Mouse (Mus musculus) heart, postnatal 10 days (tissue): Measurements from ENCODE around the gene Mcrs1. TPM values are rescaled to one million over a fixed set of nuclear protein-coding genes. Genes with fewer than 3 reads are reported as not detected.
"Not testable (repeated sequence)": the region's sequence is repeated elsewhere in the genome, so short reads cannot be mapped to it uniquely, and the experiment has no call there.

Experiments
- DNase-seq, 2 experiments: peaks; one replicate each; pipeline ENCODE4 v3.0.0; 2021
- intact Hi-C: fragments of 180-260 bp; cut with DNase I; formaldehyde crosslinking; loops from one replicate; pipeline ENCODE4 v1.15.1; 2025
- total RNA-seq, 2 experiments: library from RNA; stranded (reverse); gene quantifications; 2 replicates each; pipeline ENCODE4 v1.2.3; 2021

Gene Mcrs1
- total RNA-seq: 10 to 100 TPM; 73.3 to 75.3 TPM

- intact Hi-C loops: no loop called here
- peak; percentile 99 for DNase-seq
These were observed at the start of gene Mcrs1 for GRCm38 (mm10) chr15:99251626-99252380. TSS of gene Mcrs1 (minus strand) at chr15:99251961.

GRCm38 (mm10) chr15:99296213-99296612, 44.5 kb upstream of the Mcrs1 start:
- intact Hi-C loops: no loop called here
- DNase-seq: no peak

GRCm38 (mm10) chr15:99295484-99295981, 43.8 kb upstream of the Mcrs1 start, which contains the start of gene Fam186b:
TSS of gene Fam186b (minus strand) at chr15:99295888.
- peak; percentile 45 to 62 for DNase-seq
- intact Hi-C loops: no loop called here

- peak; percentile 96 to 97 for DNase-seq
- intact Hi-C loops: no loop called here
These were observed 43.1 kb upstream of the Mcrs1 start, which contains the start of gene Prpf40b for GRCm38 (mm10) chr15:99294813-99295374. TSS of gene Prpf40b (plus strand) at chr15:99295087.

GRCm38 (mm10) chr15:99294287-99294686, 42.5 kb upstream of the Mcrs1 start:
- intact Hi-C loops: no loop called here

GRCm38 (mm10) chr15:99290586-99290985, 38.8 kb upstream of the Mcrs1 start:
- DNase-seq: no peak
- intact Hi-C loops: no loop called here

More at GRCm38 (mm10) chr15:99294287-99294686, 42.5 kb upstream of the Mcrs1 start:
- DNase-seq: no peak

GRCm38 (mm10) chr15:99285189-99285535, 33.4 kb upstream of the Mcrs1 start:
- no peak for DNase-seq
- intact Hi-C loops: no loop called here

GRCm38 (mm10) chr15:99284527-99285188, 32.9 kb upstream of the Mcrs1 start:
- intact Hi-C loops: no loop called here
- DNase-seq: no peak

- no peak for DNase-seq
- intact Hi-C loops: no loop called here
These were observed 31.7 kb upstream of the Mcrs1 start for GRCm38 (mm10) chr15:99283456-99283855.

GRCm38 (mm10) chr15:99278271-99278670, 26.5 kb upstream of the Mcrs1 start:
- intact Hi-C loops: no loop called here
- no peak for DNase-seq

GRCm38 (mm10) chr15:99276095-99276494, 24.3 kb upstream of the Mcrs1 start:
- no peak for DNase-seq
- intact Hi-C loops: no loop called here

- DNase-seq: peak; percentile 81 to 90
- intact Hi-C loops: loop anchor here (2.0 to 5.0 kb wide), 2 partner anchors 51 to 183 kb away; no protein-coding TSS in a partner anchor
These were observed 13.9 kb upstream of the Mcrs1 start for GRCm38 (mm10) chr15:99265679-99266078.

- intact Hi-C loops: loop anchor here (2.0 kb wide), 1 partner anchor 50 kb away; no protein-coding TSS in a partner anchor
- DNase-seq: no peak
These were observed 12.6 kb upstream of the Mcrs1 start for GRCm38 (mm10) chr15:99264363-99264762.

GRCm38 (mm10) chr15:99262702-99263101, 10.9 kb upstream of the Mcrs1 start:
- intact Hi-C loops: no loop called here
- DNase-seq: no peak

GRCm38 (mm10) chr15:99259730-99260252, 8.0 kb upstream of the Mcrs1 start:
- intact Hi-C loops: no loop called here
- peak; percentile 57 to 66 for DNase-seq

- peak in 1 of 2 experiments; percentile 35 for DNase-seq
- intact Hi-C loops: no loop called here
These were observed 7.5 kb upstream of the Mcrs1 start for GRCm38 (mm10) chr15:99259167-99259729.

GRCm38 (mm10) chr15:99255241-99255749, 3.5 kb upstream of the Mcrs1 start:
- intact Hi-C loops: no loop called here
- DNase-seq: no peak

GRCm38 (mm10) chr15:99254477-99255005, 2.8 kb upstream of the Mcrs1 start:
- intact Hi-C loops: no loop called here
- DNase-seq: peak; percentile 45 to 56

- no peak for DNase-seq
- intact Hi-C loops: no loop called here
These were observed 2.0 kb upstream of the Mcrs1 start for GRCm38 (mm10) chr15:99253772-99254171.

GRCm38 (mm10) chr15:99253175-99253479, 1.4 kb upstream of the Mcrs1 start:
- DNase-seq: not testable (repeated sequence)

More at GRCm38 (mm10) chr15:99253175-99253479, 1.4 kb upstream of the Mcrs1 start:
- intact Hi-C loops: not testable (repeated sequence)
